ENCODE assay signal across 20 mouse cellular contexts in the genomic region with DNA sequence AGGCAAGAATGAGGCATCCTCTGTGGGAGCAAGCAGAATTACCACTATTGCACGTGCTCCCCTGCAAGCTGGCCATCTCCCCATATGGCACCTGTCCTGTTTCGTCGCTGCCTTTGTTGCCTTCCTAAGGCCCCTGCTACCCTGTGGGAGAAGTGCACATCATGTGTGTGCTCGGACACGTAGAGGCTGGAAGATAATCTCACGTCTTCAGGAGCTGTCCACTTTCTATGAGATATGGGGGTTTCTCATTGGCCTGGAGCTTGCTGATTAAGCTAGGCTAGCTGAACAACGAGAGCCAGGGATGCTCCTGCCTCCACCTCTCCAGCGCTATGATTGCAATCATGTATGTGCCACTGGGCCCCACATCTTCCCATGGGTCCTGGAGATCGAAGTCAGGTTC. TPM values are rescaled to one million over a fixed set of nuclear protein-coding genes. Genes with fewer than 3 reads are reported as not detected.
"Had no signal": no experiment of that assay in that cellular context is flagged by ENCODE, and none has a peak within 500 bp of the region (broad histone marks: within the 10 kb centered on the region; RNA-seq: fewer than 3 reads in every experiment).

No protein-coding gene starts in this region.

- H3K4me3 ChIP-seq: layer of hippocampus, adult 2 months; lung, embryonic 15.5 days; midbrain, embryonic 15.5 days; neural tube, embryonic 13.5 days had no signal

- H3K4me2 ChIP-seq: lung, embryonic 15.5 days; midbrain, embryonic 11.5 days; midbrain, embryonic 15.5 days; neural tube, embryonic 13.5 days had no signal

- H3K9me3 ChIP-seq: lung, embryonic 15.5 days; midbrain, embryonic 15.5 days; neural tube, embryonic 13.5 days had no signal

- H3K36me3 ChIP-seq: lung, embryonic 15.5 days; midbrain, embryonic 15.5 days; neural tube, embryonic 13.5 days had no signal

- DNase-seq: kidney, adult 2 months; kidney, postnatal 25 days; layer of hippocampus, adult 9-11 months; lung, adult 18-20 months; lung, postnatal 14 days; lung, postnatal 4 days; thymus, adult 2 months; thymus, postnatal 14 days; thymus, postnatal 4 days had no signal

- H3K27me3 ChIP-seq: lung, embryonic 15.5 days; midbrain, embryonic 15.5 days; neural tube, embryonic 13.5 days had no signal

- H3K4me1 ChIP-seq: lung, embryonic 15.5 days; midbrain, embryonic 15.5 days; neural tube, embryonic 13.5 days had no signal

- ATAC-seq: intestine, postnatal 0 days; midbrain, embryonic 15.5 days had no signal

- H3K9ac ChIP-seq: lung, embryonic 15.5 days; midbrain, embryonic 15.5 days; neural tube, embryonic 13.5 days had no signal

- H3K27ac ChIP-seq: kidney, postnatal 0 days; layer of hippocampus, adult 2 months; lung, embryonic 15.5 days; midbrain, embryonic 15.5 days; neural tube, embryonic 13.5 days had no signal

RNA-seq across cellular contexts. Expression of a gene that starts 7.8 kb away (rescaled TPM):
- polyA plus RNA-seq: testis, adult 2 months had no signal

RNA-seq across cellular contexts. Expression of a gene that starts 53.9 kb away (rescaled TPM):
- total RNA-seq: layer of hippocampus, postnatal 25 days; left cerebral cortex, adult 18-20 months; left cerebral cortex, postnatal 36 days had no signal
- polyA plus RNA-seq: midbrain, embryonic 11.5 days; midbrain, embryonic 15.5 days; neural tube, embryonic 13.5 days had no signal
